Mouse (Mus musculus) heart, postnatal 14 days (tissue): ENCODE data around the gene Sec24c. TPM values are rescaled to one million over a fixed set of nuclear protein-coding genes. Genes with fewer than 3 reads are reported as not detected.

Experiments used
- DNase-seq, 2 experiments: peaks; one replicate each; pipeline ENCODE4 v3.0.0; 2021 to 2022
- intact Hi-C: fragments of 180-260 bp; cut with DNase I; formaldehyde crosslinking; loops from one replicate; pipeline ENCODE4 v1.15.1; 2025
- microRNA-seq, 2 experiments: library from miRNA; unstranded; fragments of <30 nt; microRNA quantifications; one replicate each; pipeline ENCODE4 v1.2.0; 2021 to 2022
- total RNA-seq, 2 experiments: library from RNA; stranded (reverse); gene quantifications; 2 replicates each; pipeline ENCODE4 v1.2.3; 2021

The Sec24c gene
- total RNA-seq, 2 experiments from 2014 or later: 98.8 to 101 TPM

GRCm38 (mm10) chr14:20729871-20730270 lies 55.8 kb downstream of the Sec24c start:
- no peak for DNase-seq
- intact Hi-C loops: no loop called here

- intact Hi-C loops: no loop called here
- no peak for DNase-seq
Observed at GRCm38 (mm10) chr14:20730853-20731602, 56.9 kb downstream of the Sec24c start.

DNA sequence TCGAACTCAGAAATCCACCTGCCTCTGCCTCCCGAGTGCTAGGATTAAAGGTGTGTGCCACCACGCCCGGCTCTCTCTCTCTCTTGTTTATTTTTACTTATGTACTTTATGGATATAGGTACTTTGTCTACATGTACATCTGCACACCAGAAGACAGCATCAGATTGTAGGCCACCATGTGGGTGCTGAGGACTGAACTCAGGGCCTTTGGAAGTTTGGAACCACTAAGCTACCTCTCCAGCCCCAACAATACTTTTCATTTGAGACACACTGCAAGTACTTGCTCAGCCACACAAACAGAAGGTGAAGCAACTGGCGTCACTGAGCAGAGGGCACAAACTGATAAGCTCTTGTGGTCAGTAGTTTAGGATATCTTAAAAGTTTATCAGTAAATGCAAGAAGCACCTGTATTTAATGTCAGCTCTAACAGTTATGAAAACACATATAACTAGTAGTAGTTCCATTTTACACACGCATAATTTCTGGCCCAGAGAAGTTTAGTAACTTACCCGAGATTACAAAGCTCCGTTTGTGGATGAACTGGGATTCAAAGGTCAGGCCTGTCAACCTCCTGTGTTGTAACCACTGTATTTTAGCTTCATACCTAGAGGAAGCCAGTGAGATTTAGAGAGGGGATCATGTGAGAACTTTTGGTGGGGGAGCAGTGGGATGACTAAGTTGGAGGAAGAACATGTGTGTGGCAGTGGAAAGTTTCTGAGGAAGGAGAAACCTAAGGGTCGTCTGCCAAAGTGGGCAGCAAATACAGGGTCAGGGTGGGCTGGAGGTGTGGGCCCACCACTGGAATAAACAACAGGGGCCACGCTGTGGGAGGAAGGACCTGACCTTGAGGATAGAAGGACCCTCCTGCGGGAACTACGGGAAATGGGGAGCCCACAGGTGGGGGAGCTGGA lies 59.2 kb downstream of the Sec24c start:
- DNase-seq: no peak
- intact Hi-C loops: no loop called here

- peak; percentile 90 to 91 for DNase-seq
- intact Hi-C loops: no loop called here
Observed at GRCm38 (mm10) chr14:20733952-20734774, 60.1 kb downstream of the Sec24c start, which contains the start of gene Ndst2. Ndst2 (minus strand) TSS chr14:20734562.

DNA sequence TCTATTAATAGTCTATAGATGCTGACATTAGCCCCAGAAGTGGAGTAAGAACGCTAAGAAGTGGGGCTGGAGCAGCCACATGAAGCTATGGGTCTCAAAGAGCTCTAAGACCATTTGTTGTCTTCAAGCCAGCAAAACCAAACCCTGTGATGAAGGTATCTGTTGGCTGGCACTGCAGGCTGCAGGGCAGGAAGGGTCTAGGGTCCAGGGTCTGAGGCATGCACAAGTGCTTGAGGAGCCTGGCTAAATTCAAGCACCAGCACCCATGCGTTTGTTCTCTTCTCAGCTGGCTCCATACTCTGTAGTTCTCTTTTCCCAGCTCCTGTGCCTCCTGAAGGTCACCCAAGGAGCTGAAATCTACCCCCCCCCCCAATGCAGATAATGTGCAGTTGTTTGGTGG lies 60.9 kb downstream of the Sec24c start:
- intact Hi-C loops: no loop called here

DNA sequence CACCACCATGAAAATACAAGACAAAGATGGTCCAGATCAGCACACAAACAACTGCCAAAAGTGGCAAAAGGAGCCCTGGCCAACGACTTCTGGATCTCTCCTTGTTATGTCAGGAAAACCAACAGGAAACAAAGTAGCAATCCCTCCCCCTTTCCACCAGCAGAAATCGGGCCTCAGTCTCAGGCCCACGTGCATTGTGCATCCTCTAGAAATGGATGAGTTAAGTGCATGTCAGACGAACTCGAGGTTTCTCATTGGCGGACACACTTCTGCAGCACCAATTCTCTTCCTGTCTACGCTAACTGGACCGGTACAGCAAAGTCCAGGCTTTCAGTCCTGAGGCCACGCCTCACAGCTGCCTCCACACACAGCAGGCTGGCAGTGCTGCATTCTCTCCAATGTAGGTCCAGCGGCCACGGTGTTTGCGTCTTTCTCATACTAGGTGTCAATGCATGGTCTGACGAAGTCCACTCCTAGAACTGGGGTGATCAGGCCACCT lies 61.8 kb downstream of the Sec24c start:
- DNase-seq: no peak
- intact Hi-C loops: no loop called here

More for the DNA sequence above, 60.9 kb downstream of the Sec24c start:
- DNase-seq: no peak

GRCm38 (mm10) chr14:20737306-20737705 lies 63.2 kb downstream of the Sec24c start:
- DNase-seq: peak; percentile 63 to 70
- intact Hi-C loops: no loop called here

GRCm38 (mm10) chr14:20738511-20738910 lies 64.4 kb downstream of the Sec24c start:
- intact Hi-C loops: loop anchor here (2.0 kb wide), 1 partner anchor 24 kb away; no protein-coding TSS in a partner anchor
- no peak for DNase-seq

GRCm38 (mm10) chr14:20741301-20741700 lies 67.2 kb downstream of the Sec24c start:
- intact Hi-C loops: no loop called here
- DNase-seq: no peak

DNA sequence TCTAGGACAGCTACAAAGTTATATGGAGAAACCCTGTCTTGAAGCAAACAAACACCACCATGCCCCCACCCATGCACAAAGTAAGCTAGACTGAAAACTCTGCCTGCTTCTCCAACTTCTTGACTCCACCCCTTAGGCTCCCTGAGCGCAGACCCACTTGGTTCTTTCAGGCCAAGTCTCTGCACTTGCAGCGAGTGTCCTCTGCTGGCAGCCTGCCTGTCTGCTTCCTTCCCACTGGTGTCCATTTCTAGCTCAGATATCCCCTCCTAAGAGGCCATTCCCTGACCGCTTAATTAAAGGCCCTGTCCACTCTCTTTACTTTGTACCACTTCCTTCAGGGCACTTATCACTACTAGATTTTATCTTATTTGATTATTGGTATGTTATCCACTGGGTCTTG lies 69.5 kb downstream of the Sec24c start:
- DNase-seq: peak; percentile 42 to 50
- intact Hi-C loops: no loop called here

Small RNAs within 50 kb of the gene (microRNA-seq; reads per million reads assigned to microRNA genes)
- gene Mir6946: 0.81 to 1.1 reads per million in 2 experiments

Other genes with a start within 250 kb of the Sec24c start
- under 1 TPM; 0.12 to 0.27 TPM for gene Cfap70, start 222.1 kb upstream of the Sec24c start, total RNA-seq
- gene Anxa7, start 194.2 kb upstream of the Sec24c start, total RNA-seq: 10 to 100 TPM; 50.0 to 61.0 TPM
- 1 to 10 TPM in 1 of 2 experiments, under 1 TPM in 1; 0.88 to 1.1 TPM for gene Mss51, start 177.4 kb upstream of the Sec24c start, total RNA-seq
- gene Ppp3cb, start 127.7 kb upstream of the Sec24c start, total RNA-seq: 10 to 100 TPM; 64.2 to 64.6 TPM
- 10 to 100 TPM; 12.6 to 16.6 TPM for gene Usp54, start 33.2 kb upstream of the Sec24c start, total RNA-seq
- gene Myoz1, start 17.8 kb upstream of the Sec24c start, total RNA-seq: 1 to 10 TPM in 1 of 2 experiments, under 1 TPM in 1; 0.88 to 1.7 TPM
- gene Synpo2l, start 6.0 kb upstream of the Sec24c start, total RNA-seq: 100 to 1,000 TPM in 1 of 2 experiments, 10 to 100 TPM in 1; 94.3 to 117 TPM
- gene Fut11, start 20.7 kb downstream of the Sec24c start, total RNA-seq: 10 to 100 TPM in 1 of 2 experiments, 1 to 10 TPM in 1; 8.9 to 10.1 TPM
- gene Chchd1, start 28.7 kb downstream of the Sec24c start, total RNA-seq: 100 to 1,000 TPM in 1 of 2 experiments, 10 to 100 TPM in 1; 87.4 to 104 TPM
- gene Zswim8, start 33.2 kb downstream of the Sec24c start, total RNA-seq: 10 to 100 TPM; 56.1 to 63.3 TPM
- gene Ndst2, start 60.3 kb downstream of the Sec24c start, total RNA-seq: 10 to 100 TPM; 13.6 to 15.4 TPM
- gene Camk2g, start 119.8 kb downstream of the Sec24c start, total RNA-seq: 10 to 100 TPM; 40.8 to 42.3 TPM
- 1 to 10 TPM; 5.7 to 6.1 TPM for gene Plau, start 162.4 kb downstream of the Sec24c start, total RNA-seq